Comparison of ENCODE assay signal across 1 mouse cellular context in the genomic region with DNA sequence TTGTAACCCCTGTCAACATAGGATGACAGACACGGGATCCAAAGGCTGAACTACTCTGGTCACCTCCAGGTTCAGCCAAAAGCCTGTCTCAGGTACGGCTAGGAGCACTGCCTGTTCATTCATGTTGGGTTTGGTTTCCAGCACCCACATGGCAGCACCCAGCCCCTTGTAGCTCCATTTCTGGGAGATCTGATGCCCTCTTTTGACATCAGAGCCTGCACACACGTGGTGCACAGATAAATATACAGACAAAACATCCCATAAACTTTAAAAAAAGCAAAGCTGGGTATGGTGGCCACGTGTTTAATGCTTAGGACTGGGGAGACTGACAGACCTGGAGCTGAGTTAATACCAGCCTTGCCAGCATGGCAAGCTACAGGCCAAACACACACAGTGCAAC.
TF ChIP-seq lines count a peak whose summit lies in the region.

No protein-coding gene starts in this region.

TF ChIP-seq in CH12.LX, 34 proteins besides CTCF, POLR2A, EP300 and RAD21:
- TF ChIP-seq RCOR1 (conservative IDR thresholded peaks at IDR 0.05; ENCODE audit: low read depth, low read length) (no peak), SMC3 (IDR thresholded peaks at IDR 0.05; ENCODE audit: low read depth, low read length) (no peak), POLR2AphosphoS2 (IDR thresholded peaks at IDR 0.05; ENCODE audit: low read depth, low read length) (0 out of 2 replicates have a peak, but pooled peaks have one; percentile 75), TCF12 (IDR thresholded peaks at IDR 0.05; ENCODE audit: low read depth, low read length) (no peak), NELFE (IDR thresholded peaks at IDR 0.05; ENCODE audit: low read depth, low read length) (no peak), CHD1 (IDR thresholded peaks at IDR 0.05; ENCODE audit: low read depth, low read length) (no peak), ZMIZ1 (IDR thresholded peaks at IDR 0.05; ENCODE audit: low read depth, low read length) (peak; percentile 10; the same call in 1 of the 2 replicates)
TF ChIP-seq in CH12.LX: peak in this region for 2.
